Mouse (Mus musculus): ENCODE measurements at regions not wholly inside any gene's neighbourhood (a gene's known extent, or its start where the extent isn't known, plus 50 kb on each side); places are given as distances from the start of the nearest gene placed in this dataset.
A peak's percentile ranks its signal among the peaks of the same experiment; 100 is the strongest.

GRCm38 (mm10) chrX:21293666-21294065, 118.2 kb upstream of the Gm21876 start:
- Histone ChIP-seq H3K9me3 (no peaks in the 10 kb centered on the region), H3K4me1 (replicated peaks) (no peaks in the 10 kb centered on the region), H3K27me3 (no peaks in the 10 kb centered on the region), H3K9ac (no peak overlapping the region), H3K27ac (replicated peaks) (no peak overlapping the region), H3K36me3 (no peaks in the 10 kb centered on the region), H3K4me2 (no peak overlapping the region), H3K4me3 (no peak overlapping the region)
- WGBS = 18% methylated on average over 5 of the region's 5 CpGs
- ATAC-seq (ENCODE audit: low read depth) = no peak

DNA sequence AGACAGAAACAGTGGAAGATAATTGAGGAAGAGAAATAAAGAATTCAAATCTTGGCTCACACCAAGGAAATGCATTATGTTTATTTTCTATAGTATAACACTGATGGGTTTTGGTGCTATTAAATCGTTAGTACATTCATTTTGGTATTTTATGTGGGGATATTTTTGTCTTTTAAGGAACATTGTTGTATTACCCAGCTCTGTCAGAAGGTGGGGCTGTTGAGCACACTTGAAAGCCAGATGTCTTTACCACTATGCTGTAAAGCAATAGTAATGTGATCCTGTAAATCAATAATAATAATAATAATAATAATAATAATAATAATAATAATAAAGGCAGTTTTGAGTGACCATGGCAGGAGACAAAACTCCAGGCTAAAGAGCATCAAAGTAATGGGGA, 120.0 kb upstream of the Gm21876 start:
- WGBS = 42% methylated on average over 1 of the region's 1 CpGs

DNA sequence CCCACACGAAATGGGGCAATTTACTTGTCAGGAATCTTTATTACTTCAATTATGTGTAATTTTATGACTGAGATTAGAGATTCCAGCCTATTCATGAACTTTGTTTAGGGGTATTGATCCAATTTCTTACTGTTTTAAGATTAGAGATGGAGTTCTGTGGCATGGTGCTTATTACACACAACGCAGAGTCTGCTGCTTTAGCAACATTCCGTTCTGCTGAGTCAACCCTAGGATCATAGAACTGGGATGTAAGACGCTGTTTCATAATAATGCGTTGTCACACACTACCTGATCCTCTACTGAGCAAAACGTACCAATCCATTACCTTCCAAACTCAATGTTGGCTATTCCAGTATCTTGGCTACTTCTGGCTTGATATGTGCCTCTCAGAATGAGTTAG, 121.9 kb upstream of the Gm21876 start:
- peaks cover 7% of the 10 kb centered on the region; the same call in 1 of the 2 replicates for H3K9me3 ChIP-seq

More for the DNA sequence above, 120.0 kb upstream of the Gm21876 start:
- no peaks in the 10 kb centered on the region for H3K36me3 ChIP-seq
- H3K4me2 ChIP-seq = no peak overlapping the region
- no peaks in the 10 kb centered on the region for H3K4me1 ChIP-seq (replicated peaks)
- no peaks in the 10 kb centered on the region for H3K27me3 ChIP-seq
- no peak for ATAC-seq (ENCODE audit: low read depth)
- 0 out of 2 replicates have a peak, but pooled peaks cover under 1% of the 10 kb centered on the region for H3K9me3 ChIP-seq
- H3K4me3 ChIP-seq = no peak overlapping the region
- no peak overlapping the region for H3K9ac ChIP-seq
- no peak overlapping the region for H3K27ac ChIP-seq (replicated peaks)

GRCm38 (mm10) chrX:21334499-21335032, 149.8 kb upstream of the Agtr2 start:
- ATAC-seq (ENCODE audit: low read depth) = no peak
- H3K4me1 ChIP-seq (replicated peaks) = no peaks in the 10 kb centered on the region
- peak overlapping the region; percentile 46 for H3K4me2 ChIP-seq
- no peaks in the 10 kb centered on the region for H3K9me3 ChIP-seq
- WGBS = 29% methylated on average over 13 of the region's 13 CpGs
- no peaks in the 10 kb centered on the region for H3K36me3 ChIP-seq
- H3K27me3 ChIP-seq = no peaks in the 10 kb centered on the region
- H3K4me3 ChIP-seq = peak overlapping the region; percentile 29
- no peak overlapping the region for H3K9ac ChIP-seq
- H3K27ac ChIP-seq (replicated peaks) = no peak overlapping the region

More for the DNA sequence above, 121.9 kb upstream of the Gm21876 start:
- 76% methylated on average over 6 of the region's 6 CpGs for WGBS
- Histone ChIP-seq H3K4me1 (replicated peaks) (no peaks in the 10 kb centered on the region), H3K9ac (no peak overlapping the region), H3K36me3 (no peaks in the 10 kb centered on the region), H3K27me3 (no peaks in the 10 kb centered on the region), H3K4me2 (no peak overlapping the region), H3K27ac (replicated peaks) (no peak overlapping the region), H3K4me3 (no peak overlapping the region)
- no peak for ATAC-seq (ENCODE audit: low read depth)

DNA sequence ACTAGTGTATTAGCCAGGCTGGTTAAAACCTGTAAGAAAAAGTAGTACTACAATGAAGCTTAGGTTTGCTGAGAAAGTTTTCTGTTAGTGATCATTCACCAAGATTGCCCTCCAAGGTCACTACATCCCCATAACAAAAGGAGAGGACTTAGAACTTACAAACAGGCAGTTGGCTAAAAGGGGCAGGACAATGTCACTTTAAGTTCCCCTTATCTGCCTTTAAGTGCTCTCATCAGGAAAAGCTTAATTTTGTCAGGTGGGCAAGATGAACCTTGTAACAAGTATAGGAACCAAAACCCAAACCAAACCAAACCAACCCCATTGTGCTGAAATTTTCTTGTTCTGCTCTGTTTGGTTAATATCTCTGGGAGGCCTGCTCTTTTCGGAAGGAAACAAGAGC, 139.9 kb upstream of the Agtr2 start:
- 47% methylated on average over 1 of the region's 1 CpGs for WGBS
- no peak overlapping the region for H3K4me2 ChIP-seq
- no peak overlapping the region for H3K27ac ChIP-seq (replicated peaks)
- ATAC-seq (ENCODE audit: low read depth) = no peak
- H3K4me3 ChIP-seq = no peak overlapping the region
- no peaks in the 10 kb centered on the region for H3K36me3 ChIP-seq
- no peaks in the 10 kb centered on the region for H3K9me3 ChIP-seq
- H3K27me3 ChIP-seq = no peaks in the 10 kb centered on the region
- H3K9ac ChIP-seq = no peak overlapping the region
- H3K4me1 ChIP-seq (replicated peaks) = no peaks in the 10 kb centered on the region

DNA sequence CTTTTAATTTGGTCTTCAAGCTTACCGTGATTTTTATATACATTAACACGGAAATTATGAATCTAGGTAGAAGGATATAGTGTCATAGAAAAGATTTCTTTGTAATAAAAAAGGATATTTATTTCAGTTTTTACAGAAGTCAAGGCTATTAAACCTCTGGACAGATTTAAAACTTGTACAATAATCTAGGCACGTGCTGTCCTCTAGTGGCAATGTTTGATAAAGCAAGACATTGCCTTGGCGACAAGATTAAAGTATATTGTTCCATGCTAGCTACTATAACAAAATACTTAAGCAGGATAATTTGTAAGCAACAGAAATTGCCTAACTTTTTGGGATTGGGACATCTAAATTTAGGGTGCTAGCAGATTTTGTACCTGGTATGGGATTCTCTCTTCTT, 133.8 kb upstream of the Agtr2 start:
- H3K27me3 ChIP-seq = no peaks in the 10 kb centered on the region
- no peak overlapping the region for H3K4me2 ChIP-seq
- H3K4me3 ChIP-seq = no peak overlapping the region
- no peaks in the 10 kb centered on the region for H3K4me1 ChIP-seq (replicated peaks)
- 41% methylated on average over 4 of the region's 4 CpGs for WGBS
- H3K36me3 ChIP-seq = no peaks in the 10 kb centered on the region
- no peak overlapping the region for H3K9ac ChIP-seq
- no peak overlapping the region for H3K27ac ChIP-seq (replicated peaks)
- ATAC-seq (ENCODE audit: low read depth) = no peak
- no peaks in the 10 kb centered on the region for H3K9me3 ChIP-seq

- H3K4me3 ChIP-seq = no peak overlapping the region
- H3K36me3 ChIP-seq = no peaks in the 10 kb centered on the region
- no peak for ATAC-seq (ENCODE audit: low read depth)
- 44% methylated on average over 3 of the region's 3 CpGs for WGBS
- H3K27me3 ChIP-seq = no peaks in the 10 kb centered on the region
- no peak overlapping the region for H3K4me2 ChIP-seq
- no peaks in the 10 kb centered on the region for H3K4me1 ChIP-seq (replicated peaks)
- H3K9me3 ChIP-seq = no peaks in the 10 kb centered on the region
- H3K9ac ChIP-seq = no peak overlapping the region
- no peak overlapping the region for H3K27ac ChIP-seq (replicated peaks)
Observed at GRCm38 (mm10) chrX:21352350-21352749, 132.0 kb upstream of the Agtr2 start.

DNA sequence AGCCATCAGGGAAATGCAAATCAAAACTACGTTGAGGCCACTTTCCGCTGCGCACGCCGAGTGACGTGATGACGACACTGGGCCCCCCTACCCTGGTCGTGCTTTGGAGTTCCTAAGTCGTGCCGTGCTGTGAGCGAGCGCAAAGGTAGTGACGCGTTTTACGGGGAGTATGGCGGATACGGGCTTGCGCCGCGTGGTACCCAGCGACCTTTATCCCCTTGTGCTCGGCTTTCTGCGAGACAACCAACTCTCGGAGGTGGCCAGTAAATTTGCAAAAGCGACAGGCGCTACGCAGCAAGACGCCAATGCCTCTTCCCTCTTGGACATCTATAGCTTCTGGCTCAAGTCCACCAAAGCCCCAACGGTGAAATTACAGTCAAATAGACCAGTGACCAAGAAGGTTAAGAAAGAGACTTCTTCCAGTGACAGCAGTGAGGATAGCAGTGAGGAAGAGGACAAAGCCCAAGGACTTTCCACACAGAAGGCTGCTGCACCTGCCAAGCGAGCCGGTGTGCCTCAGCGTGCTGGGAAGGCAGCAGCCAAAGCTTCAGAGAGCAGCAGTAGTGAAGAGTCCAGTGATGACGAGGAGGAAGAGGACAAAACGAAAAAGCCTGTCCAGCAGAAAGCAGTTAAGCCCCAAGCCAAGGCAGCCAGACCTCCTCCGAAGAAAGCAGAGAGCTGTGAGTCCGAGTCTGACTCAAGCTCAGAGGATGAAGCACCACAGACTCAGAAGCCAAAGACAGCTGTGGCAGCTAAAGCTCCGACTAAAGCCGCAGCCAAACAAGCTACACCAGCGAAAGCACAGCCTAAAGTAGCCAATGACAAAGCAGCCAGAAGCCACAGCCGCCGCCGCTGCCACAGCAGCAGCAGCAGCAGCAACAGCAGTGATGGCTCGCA, 123.3 kb upstream of the Agtr2 start:
- Histone ChIP-seq H3K36me3 (no peaks in the 10 kb centered on the region), H3K4me3 (peak overlapping the region; percentile 42), H3K9ac (peak overlapping the region; percentile 68), H3K27ac (replicated peaks) (peak overlapping the region; percentile 89), H3K27me3 (no peaks in the 10 kb centered on the region), H3K4me1 (replicated peaks) (peaks cover 6% of the 10 kb centered on the region; the same call in 1 of the 2 replicates), H3K4me2 (peak overlapping the region; percentile 62), H3K9me3 (no peaks in the 10 kb centered on the region)
- peak; percentile 96 for ATAC-seq (ENCODE audit: low read depth)
- WGBS = 26% methylated on average over 43 of the region's 43 CpGs

DNA sequence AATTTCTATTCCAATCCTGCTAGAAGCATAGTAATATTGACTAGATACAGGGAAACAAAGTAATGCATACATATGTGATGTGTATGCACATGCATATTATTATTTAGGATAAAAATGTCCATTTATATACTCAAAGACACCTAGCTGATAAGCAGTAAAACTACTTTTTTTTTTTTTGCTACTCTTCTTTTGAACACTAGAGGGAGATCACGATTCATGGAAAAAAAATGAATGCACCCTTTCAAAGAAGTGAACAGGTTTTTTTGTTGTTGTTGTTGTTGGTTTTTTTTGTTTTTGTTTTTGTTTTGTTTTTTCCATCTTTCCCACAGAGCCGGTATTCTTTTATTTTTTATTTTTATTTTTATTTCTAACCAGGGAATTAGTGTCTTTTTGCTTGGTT, 99.1 kb upstream of the Agtr2 start:
- no peak for ATAC-seq (ENCODE audit: low read depth)
- Histone ChIP-seq H3K9me3 (no peaks in the 10 kb centered on the region), H3K4me3 (no peak overlapping the region), H3K9ac (no peak overlapping the region), H3K4me2 (no peak overlapping the region), H3K4me1 (replicated peaks) (no peaks in the 10 kb centered on the region), H3K36me3 (no peaks in the 10 kb centered on the region), H3K27ac (replicated peaks) (no peak overlapping the region), H3K27me3 (no peaks in the 10 kb centered on the region)
- WGBS = 4% methylated on average over 2 of the region's 2 CpGs

DNA sequence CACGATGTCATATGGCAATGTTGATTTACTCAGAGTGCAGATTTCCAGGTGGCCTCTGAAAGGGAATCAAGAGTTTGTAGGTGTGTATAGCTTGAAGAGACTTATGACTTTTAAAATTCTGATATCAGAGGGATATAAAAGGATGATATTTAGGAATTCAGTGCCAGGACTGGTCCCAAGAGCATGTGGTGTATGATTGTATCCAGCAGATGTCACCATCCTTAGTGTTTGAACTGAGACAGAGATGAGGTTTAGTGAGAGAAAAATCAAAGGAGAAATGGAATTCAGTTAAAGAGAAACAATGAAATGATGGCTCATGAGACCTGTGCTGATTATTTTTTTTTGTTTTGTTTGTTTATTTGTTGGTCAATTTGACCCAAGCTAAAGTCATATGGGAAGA, 94.4 kb upstream of the Agtr2 start:
- no peak for ATAC-seq (ENCODE audit: low read depth)
- H3K27ac ChIP-seq (replicated peaks) = no peak overlapping the region
- no peaks in the 10 kb centered on the region for H3K36me3 ChIP-seq
- no peak overlapping the region for H3K4me2 ChIP-seq
- H3K9me3 ChIP-seq = no peaks in the 10 kb centered on the region
- 55% methylated on average over 1 of the region's 1 CpGs for WGBS
- H3K4me3 ChIP-seq = no peak overlapping the region
- no peak overlapping the region for H3K9ac ChIP-seq
- no peaks in the 10 kb centered on the region for H3K27me3 ChIP-seq
- no peaks in the 10 kb centered on the region for H3K4me1 ChIP-seq (replicated peaks)

DNA sequence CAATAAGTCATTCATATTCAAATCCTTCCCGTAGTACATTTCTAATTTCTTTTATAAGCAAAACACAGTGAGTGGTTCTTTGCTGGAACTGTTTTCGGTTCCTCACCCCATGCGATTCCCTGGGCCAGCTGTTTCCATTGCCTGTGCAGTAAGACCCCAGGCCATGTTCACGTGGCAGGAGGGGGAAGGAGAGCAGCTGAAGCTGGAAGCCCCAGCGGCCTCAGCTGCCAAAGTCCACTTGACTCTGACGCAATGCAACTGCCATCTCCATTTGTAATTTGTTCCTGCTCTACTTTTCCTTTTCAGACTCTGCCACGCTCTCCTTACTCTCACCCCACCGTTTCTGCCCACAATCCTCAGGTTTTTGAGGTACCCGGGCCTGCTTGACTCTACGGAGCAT, 91.1 kb upstream of the Agtr2 start:
- H3K9me3 ChIP-seq = no peaks in the 10 kb centered on the region
- no peak overlapping the region for H3K4me2 ChIP-seq
- no peak overlapping the region for H3K4me3 ChIP-seq
- no peaks in the 10 kb centered on the region for H3K36me3 ChIP-seq
- WGBS = 69% methylated on average over 10 of the region's 10 CpGs
- no peaks in the 10 kb centered on the region for H3K27me3 ChIP-seq
- no peak for ATAC-seq (ENCODE audit: low read depth)
- H3K4me1 ChIP-seq (replicated peaks) = no peaks in the 10 kb centered on the region
- no peak overlapping the region for H3K27ac ChIP-seq (replicated peaks)
- H3K9ac ChIP-seq = no peak overlapping the region

DNA sequence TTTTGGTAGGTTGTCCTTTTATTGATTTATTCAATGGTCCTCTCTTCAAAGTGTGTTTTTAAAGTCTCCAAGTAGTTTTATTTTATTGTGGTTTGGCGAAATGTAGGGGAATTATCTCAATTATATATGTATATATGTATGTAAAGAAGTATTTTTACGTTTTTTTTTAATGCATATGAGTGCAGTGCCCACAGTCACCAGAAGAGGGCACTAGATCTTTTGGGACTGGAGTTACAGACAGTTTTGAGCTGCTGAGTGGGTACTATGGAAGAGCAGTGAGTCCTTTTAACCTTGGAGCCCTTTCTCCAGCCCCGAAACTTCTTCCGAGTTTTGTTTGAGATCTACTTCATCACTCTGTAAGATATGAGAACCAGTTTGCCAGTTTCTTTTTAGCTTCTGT, 59.5 kb upstream of the Agtr2 start:
- Histone ChIP-seq H3K4me1 (replicated peaks) (no peaks in the 10 kb centered on the region), H3K27ac (replicated peaks) (no peak overlapping the region), H3K9ac (no peak overlapping the region), H3K36me3 (no peaks in the 10 kb centered on the region), H3K27me3 (no peaks in the 10 kb centered on the region), H3K4me2 (no peak overlapping the region), H3K4me3 (no peak overlapping the region), H3K9me3 (no peaks in the 10 kb centered on the region)
- no peak for ATAC-seq (ENCODE audit: low read depth)
- 53% methylated on average over 4 of the region's 4 CpGs for WGBS

DNA sequence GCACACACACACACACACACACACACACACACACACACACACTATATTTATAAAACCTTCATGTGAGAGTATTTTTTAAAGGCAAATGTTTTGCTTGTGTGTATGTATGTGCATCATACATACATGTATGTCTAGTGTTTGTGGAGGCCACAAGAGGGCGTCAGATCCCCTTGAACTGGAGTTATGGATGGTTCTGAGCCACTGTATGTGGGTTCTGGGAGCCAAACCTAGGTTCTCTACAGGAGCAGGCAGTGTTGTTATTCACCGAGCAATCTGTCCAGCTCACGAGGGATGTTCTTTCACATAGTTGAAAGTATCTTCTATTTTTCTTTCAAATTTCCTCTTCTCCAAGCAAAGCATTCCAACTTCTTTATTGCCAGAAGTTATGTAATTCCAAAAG, 56.3 kb upstream of the Agtr2 start:
- no peak for ATAC-seq (ENCODE audit: low read depth)
- 70% methylated on average over 3 of the region's 3 CpGs for WGBS

More for the DNA sequence above, 56.3 kb upstream of the Agtr2 start:
- Histone ChIP-seq H3K9me3 (no peaks in the 10 kb centered on the region), H3K36me3 (no peaks in the 10 kb centered on the region), H3K4me1 (replicated peaks) (no peaks in the 10 kb centered on the region), H3K27me3 (no peaks in the 10 kb centered on the region), H3K4me2 (no peak overlapping the region), H3K4me3 (no peak overlapping the region), H3K9ac (no peak overlapping the region), H3K27ac (replicated peaks) (no peak overlapping the region)
